Mouse (Mus musculus) C2C12 (cell line): Measurements from ENCODE around the gene Zfp280b.

Experiments used
- CEBPB ChIP-seq: IDR thresholded peaks from one replicate; pipeline ENCODE4 v1.6.1; 2011; ENCODE audit warnings: low read depth, mild to moderate bottlenecking, control low read depth, moderate library complexity
- CTCF ChIP-seq: IDR thresholded peaks from one replicate; pipeline ENCODE4 v1.5.1; 2011; ENCODE audit not compliant: control insufficient read depth, insufficient read depth, insufficient read length
- MAX ChIP-seq: IDR thresholded peaks from one replicate; pipeline ENCODE4 v1.6.1; 2011; ENCODE audit warnings: mild to moderate bottlenecking, control low read depth
- MYOG ChIP-seq: IDR thresholded peaks from one replicate; pipeline ENCODE4 v1.6.1; 2011; ENCODE audit not compliant: control insufficient read depth, insufficient read length; ENCODE audit errors: extremely low read depth
- USF1 ChIP-seq: IDR thresholded peaks from one replicate; pipeline ENCODE4 v1.6.1; 2011; ENCODE audit warnings: low read depth, mild to moderate bottlenecking, control low read depth, moderate library complexity

GRCm38 (mm10) chr10:76016886-76017285 is 15.6 kb upstream of the Zfp280b start:
- TF ChIP-seq CEBPB = no peak
- TF ChIP-seq CTCF = no peak
- no peak for TF ChIP-seq MAX
- no peak for TF ChIP-seq USF1
- no peak for TF ChIP-seq MYOG
